18 mouse cellular contexts compared by ENCODE assay signal in the genomic region with DNA sequence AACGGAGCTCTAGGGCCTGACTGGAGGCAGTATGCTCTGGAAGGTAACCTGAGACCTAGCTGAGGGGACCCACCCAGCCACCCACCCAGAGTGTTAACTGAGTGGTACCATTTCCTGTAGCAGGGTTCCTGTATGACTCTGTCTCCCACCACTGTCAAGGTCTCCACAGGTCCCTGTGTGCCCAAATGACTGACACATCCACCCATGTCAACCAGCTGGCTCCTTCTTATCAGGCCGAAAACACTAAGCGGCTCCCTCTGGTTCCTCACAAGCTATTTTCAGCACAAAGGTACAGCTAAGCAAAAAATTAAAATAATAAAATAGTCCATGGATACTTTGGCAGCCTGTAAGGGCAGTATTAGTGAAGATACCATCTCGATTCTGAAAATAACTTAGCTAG. TPM values are rescaled to one million over a fixed set of nuclear protein-coding genes. Genes with fewer than 3 reads are reported as not detected.
DNase-seq lines count a peak whose midpoint lies in the region; ATAC-seq and TF ChIP-seq lines count a peak whose summit lies in the region.
"Had no signal": no experiment of that assay in that cellular context is flagged by ENCODE, and none has a peak within 500 bp of the region (broad histone marks: within the 10 kb centered on the region; RNA-seq: fewer than 3 reads in every experiment).

No protein-coding gene starts in this region.

- WGBS in liver, embryonic 15.5 days (ENCODE audit: insufficient replicate concordance) = 28% methylated on average over 4 of the region's 4 CpGs

- TF ChIP-seq EP300 in MEL (IDR thresholded peaks at IDR 0.05; ENCODE audit: low read depth in 1 of 2, low read length in 2 of 2) = 0 out of 4 replicates have a peak, but pooled peaks of 1 of the 2 experiments have one; percentile 2

- no peak overlapping the region for H3K4me3 ChIP-seq in layer of hippocampus, adult 2 months
- no peak overlapping the region for H3K4me3 ChIP-seq in MEL (ENCODE audit: control insufficient read depth in 1 of 2, insufficient read depth in 1 of 2, low read depth in 2 of 2, low read length in 2 of 2)
- no peak overlapping the region for H3K4me3 ChIP-seq in liver, embryonic 15.5 days (replicated peaks)
- H3K4me3 ChIP-seq: forebrain, embryonic 15.5 days; hindbrain, embryonic 13.5 days; lung, embryonic 15.5 days had no signal

- TF ChIP-seq CTCF in layer of hippocampus, adult 2 months (conservative IDR thresholded peaks at IDR 0.05) = no peak
- no peak for TF ChIP-seq CTCF in MEL (IDR thresholded peaks at IDR 0.05 in 2 of 3, conservative IDR thresholded peaks at IDR 0.05 in 1 of 3; ENCODE audit: control insufficient read depth in 1 of 3, insufficient read depth in 1 of 3, low read depth in 2 of 3, low read length in 3 of 3, poor library complexity in 1 of 3, severe bottlenecking in 1 of 3)

- TF ChIP-seq RAD21 in MEL (IDR thresholded peaks at IDR 0.05; ENCODE audit: low read depth, low read length) = no peak

- ATAC-seq in erythroblast, adult 5-6 weeks (replicated peaks; ENCODE audit: low FRiP score, poor library complexity, severe bottlenecking) = peak; percentile 49
- peak; percentile 71 for ATAC-seq in liver, embryonic 15.5 days (ENCODE audit: insufficient read depth)
- ATAC-seq: forebrain, embryonic 15.5 days; intestine, embryonic 16.5 days; Patski had no signal

- peak overlapping the region; percentile 11; the same call in 1 of the 2 replicates for H3K4me2 ChIP-seq in liver, embryonic 15.5 days
- H3K4me2 ChIP-seq: forebrain, embryonic 15.5 days; heart, embryonic 11.5 days; hindbrain, embryonic 13.5 days; lung, embryonic 15.5 days had no signal

- H3K9ac ChIP-seq in MEL (ENCODE audit: control insufficient read depth, low read depth, low read length, poor library complexity, severe bottlenecking) = no peak overlapping the region
- no peak overlapping the region for H3K9ac ChIP-seq in liver, embryonic 15.5 days
- H3K9ac ChIP-seq: forebrain, embryonic 15.5 days; hindbrain, embryonic 13.5 days; lung, embryonic 15.5 days had no signal

- no peaks in the 10 kb centered on the region for H3K79me2 ChIP-seq in MEL (ENCODE audit: control insufficient read depth, insufficient read depth, low read length, poor library complexity)

- H3K4me1 ChIP-seq in MEL (ENCODE audit: control insufficient read depth in 1 of 2, insufficient read depth in 2 of 2, low read length in 2 of 2) = peaks cover 5 to 23% of the 10 kb centered on the region in 2 experiments; a peak in 3 of 4 replicates
- peaks cover 64% of the 10 kb centered on the region for H3K4me1 ChIP-seq in liver, embryonic 15.5 days (replicated peaks)
- H3K4me1 ChIP-seq: forebrain, embryonic 15.5 days had no signal

- H3K27me3 ChIP-seq in MEL (ENCODE audit: control insufficient read depth in 1 of 2, insufficient read depth in 2 of 2, low read length in 2 of 2) = no peaks in the 10 kb centered on the region
- H3K27me3 ChIP-seq in liver, embryonic 15.5 days = no peaks in the 10 kb centered on the region
- H3K27me3 ChIP-seq: forebrain, embryonic 15.5 days; hindbrain, embryonic 13.5 days; lung, embryonic 15.5 days; Patski had no signal

- H3K27ac ChIP-seq in layer of hippocampus, adult 2 months = peak overlapping the region; percentile 57; the same call in 1 of the 2 replicates
- peak overlapping the region; percentile 57 for H3K27ac ChIP-seq in MEL (ENCODE audit: control insufficient read depth, low read depth, low read length)
- H3K27ac ChIP-seq in liver, embryonic 15.5 days (replicated peaks) = peak overlapping the region; percentile 83
- H3K27ac ChIP-seq: forebrain, embryonic 15.5 days; hindbrain, embryonic 13.5 days; kidney, postnatal 0 days; lung, embryonic 15.5 days had no signal

- no peak for TF ChIP-seq POLR2A in MEL (IDR thresholded peaks at IDR 0.05; ENCODE audit: control insufficient read depth in 1 of 2, insufficient read depth in 1 of 2, low read depth in 1 of 2, low read length in 2 of 2, poor library complexity in 1 of 2)

- H3K9me3 ChIP-seq in MEL (replicated peaks; ENCODE audit: insufficient read depth, low read length) = no peaks in the 10 kb centered on the region
- H3K9me3 ChIP-seq in liver, embryonic 15.5 days (replicated peaks) = no peaks in the 10 kb centered on the region
- H3K9me3 ChIP-seq: forebrain, embryonic 15.5 days; hindbrain, embryonic 13.5 days; lung, embryonic 15.5 days had no signal

- H3K36me3 ChIP-seq in MEL (ENCODE audit: control insufficient read depth in 1 of 2, insufficient read depth in 2 of 2, low read length in 2 of 2) = peaks cover 0 to 14% of the 10 kb centered on the region in 2 experiments; a peak in 2 of 4 replicates
- no peaks in the 10 kb centered on the region for H3K36me3 ChIP-seq in liver, embryonic 15.5 days (replicated peaks)
- H3K36me3 ChIP-seq: forebrain, embryonic 15.5 days; hindbrain, embryonic 13.5 days; lung, embryonic 15.5 days had no signal

- DNase-seq in layer of hippocampus, adult 2 months (ENCODE audit: low spot score in 2 of 2) = no peak
- no peak for DNase-seq in layer of hippocampus, postnatal 25 days (ENCODE audit: extremely low spot score in 1 of 2, low spot score in 1 of 2)
- DNase-seq in MEL (ENCODE audit: low read depth, low spot score) = peak; percentile 42
- no peak for DNase-seq in natural killer cell, adult 2 months (ENCODE audit: low spot score in 2 of 2)
- no peak for DNase-seq in embryo, embryonic 10 days (ENCODE audit: low spot score)
- no peak for DNase-seq in adrenal gland, postnatal 25 days
- DNase-seq: cerebellum, adult 11-12 months; thymus, postnatal 36 days had no signal

TF ChIP-seq in MEL, 35 proteins besides CTCF, POLR2A, EP300 and RAD21:
- peak; percentile 65; the same call in 1 of the 2 replicates for TF ChIP-seq ETS1 (IDR thresholded peaks at IDR 0.05; ENCODE audit: low read depth, low read length)
- TF ChIP-seq UBTF (IDR thresholded peaks at IDR 0.05; ENCODE audit: borderline replicate concordance, insufficient read depth, low read depth, low read length) = no peak
- no peak for TF ChIP-seq ZMIZ1 (IDR thresholded peaks at IDR 0.05; ENCODE audit: low read depth, low read length)
- no peak for TF ChIP-seq KAT2A (conservative IDR thresholded peaks at IDR 0.05; ENCODE audit: low read depth, low read length)
TF ChIP-seq in MEL: peak in this region for 1.

RNA-seq across cellular contexts. Expression of gene Klf11, which starts 16.9 kb away (rescaled TPM):
- 1 to 10 TPM; 3.9 to 4.4 TPM for total RNA-seq in layer of hippocampus, adult 2 months (2021)
- 1 to 10 TPM; 3.6 to 4.2 TPM for total RNA-seq in layer of hippocampus, postnatal 25 days (2021)
- total RNA-seq in MEL (2012; rRNA removed) = 1.8 and 2.4 TPM in 2 replicates
- polyA plus RNA-seq in MEL (2012; ENCODE audit: insufficient read depth in 1 of 2, insufficient read length in 2 of 2, low read depth in 1 of 2, low replicate concordance in 2 of 2, missing spikeins in 1 of 2) = 1 to 10 TPM in 1 of 2 experiments, not detected in 1; 7.2 TPM
- 4.8 and 7.9 TPM in 2 replicates for total RNA-seq in erythroblast, adult 5-6 weeks (2015; ENCODE audit: low replicate concordance)
- 11.8 and 14.8 TPM in 2 replicates for total RNA-seq in erythroblast, adult 5-6 weeks (2017; ENCODE audit: low replicate concordance)
- polyA plus RNA-seq in liver, embryonic 15.5 days (2015; fragmentation: Nextera tagmentation; extraction: Ambion mirVana) = 9.3 and 10.2 TPM in 2 replicates
- total RNA-seq in adrenal gland, postnatal 25 days (2021) = 9.8 and 14.8 TPM in 2 replicates

RNA-seq across cellular contexts. Expression of gene Cys1, which starts 47.4 kb away (rescaled TPM):
- 10 to 100 TPM; 22.8 to 28.6 TPM for total RNA-seq in layer of hippocampus, adult 2 months (2021)
- 10 to 100 TPM; 20.6 to 25.0 TPM for total RNA-seq in layer of hippocampus, postnatal 25 days (2021)
- not detected in 2 replicates for total RNA-seq in MEL (2012; rRNA removed)
- not detected for polyA plus RNA-seq in MEL (2012; ENCODE audit: insufficient read depth in 1 of 2, insufficient read length in 2 of 2, low read depth in 1 of 2, low replicate concordance in 2 of 2, missing spikeins in 1 of 2)
- not detected in 2 replicates for total RNA-seq in erythroblast, adult 5-6 weeks (2015; ENCODE audit: low replicate concordance)
- not detected in 2 replicates for total RNA-seq in erythroblast, adult 5-6 weeks (2017; ENCODE audit: low replicate concordance)
- polyA plus RNA-seq in liver, embryonic 15.5 days (2015; fragmentation: Nextera tagmentation; extraction: Ambion mirVana) = 0.61 and 0.76 TPM in 2 replicates
- 2.5 and 5.0 TPM in 2 replicates for total RNA-seq in adrenal gland, postnatal 25 days (2021)
- total RNA-seq: neutrophil, adult 5-6 weeks had no signal
